In genomic region chr11:69991711-69992110, GRCm38 (mm10) we compare ENCODE assay signal across 8 mouse cellular contexts. TPM values are rescaled to one million over a fixed set of nuclear protein-coding genes. Genes with fewer than 3 reads are reported as not detected.
A peak's percentile ranks its signal among the peaks of the same experiment; 100 is the strongest.
DNase-seq lines count a peak whose midpoint lies in the region; ATAC-seq and TF ChIP-seq lines count a peak whose summit lies in the region.

No protein-coding gene starts in this region.

- no peak for DNase-seq in heart, postnatal 10 days
- DNase-seq in ES-E14 (ENCODE audit: low read depth, low spot score) = no peak
- no peak for DNase-seq in hindbrain, embryonic 10.5 days (ENCODE audit: low spot score)
- DNase-seq in left cerebral cortex, postnatal 10 days (ENCODE audit: extremely low spot score in 1 of 2, low spot score in 2 of 2) = no peak
- DNase-seq in layer of hippocampus, postnatal 14 days (ENCODE audit: low spot score in 2 of 2) = no peak

- H3K27me3 ChIP-seq in heart, embryonic 14.5 days (ENCODE audit: control insufficient read depth, insufficient read depth, low read length) = no peaks in the 10 kb centered on the region
- no peaks in the 10 kb centered on the region for H3K27me3 ChIP-seq in hindbrain, embryonic 10.5 days (ENCODE audit: insufficient read depth, poor library complexity, severe bottlenecking)

- no peak for ATAC-seq in heart, embryonic 14.5 days (ENCODE audit: insufficient number of reproducible peaks, insufficient read depth, low FRiP score, low read depth)
- ATAC-seq in megakaryocyte, adult 5-6 weeks (ENCODE audit: poor library complexity, severe bottlenecking) = 0 out of 2 replicates have a peak, but pooled peaks have one; percentile 0
- ATAC-seq in megakaryocyte progenitor cell, adult 5-6 weeks (replicated peaks; ENCODE audit: poor library complexity) = no peak

- WGBS in heart, embryonic 14.5 days = 0% methylated on average over 15 of the region's 15 CpGs
- WGBS in hindbrain, embryonic 10.5 days = under 1% methylated on average over 15 of the region's 15 CpGs

- H3K9me3 ChIP-seq in heart, embryonic 14.5 days (ENCODE audit: control insufficient read depth, low read length) = no peaks in the 10 kb centered on the region
- H3K9me3 ChIP-seq in ES-E14 (ENCODE audit: control insufficient read depth, insufficient read depth, low read depth, low read length) = no peaks in the 10 kb centered on the region
- no peaks in the 10 kb centered on the region for H3K9me3 ChIP-seq in hindbrain, embryonic 10.5 days

- H3K36me3 ChIP-seq in heart, embryonic 14.5 days (ENCODE audit: control insufficient read depth, insufficient read depth, low read length) = peaks cover 60% of the 10 kb centered on the region
- H3K36me3 ChIP-seq in ES-E14 (ENCODE audit: control insufficient read depth, insufficient read depth, low read length, poor library complexity, severe bottlenecking) = peaks cover 6% of the 10 kb centered on the region
- H3K36me3 ChIP-seq in hindbrain, embryonic 10.5 days = peaks cover 56% of the 10 kb centered on the region

- H3K4me1 ChIP-seq in heart, embryonic 14.5 days (ENCODE audit: control insufficient read depth in 2 of 2, insufficient read depth in 2 of 2, low read length in 2 of 2) = peaks cover 4 to 9% of the 10 kb centered on the region in 2 experiments
- H3K4me1 ChIP-seq in ES-E14 (ENCODE audit: control insufficient read depth in 2 of 2, insufficient read depth in 2 of 2, low read length in 2 of 2, poor library complexity in 1 of 2) = peaks cover 0 to 1% of the 10 kb centered on the region in 2 experiments; a peak in 1 of 4 replicates
- H3K4me1 ChIP-seq in hindbrain, embryonic 10.5 days (replicated peaks) = peaks cover 33% of the 10 kb centered on the region

- peak overlapping the region; percentile 79 to 92 for H3K4me3 ChIP-seq in heart, embryonic 14.5 days (ENCODE audit: control insufficient read depth in 1 of 2, insufficient read depth in 1 of 2, low read depth in 1 of 2, low read length in 2 of 2)
- H3K4me3 ChIP-seq in ES-E14 (ENCODE audit: insufficient read depth in 1 of 2, low read depth in 1 of 2, low read length in 2 of 2, poor library complexity in 1 of 2, severe bottlenecking in 1 of 2) = peak overlapping the region; percentile 61 to 85
- H3K4me3 ChIP-seq in hindbrain, embryonic 10.5 days = peak overlapping the region; percentile 86

- intact Hi-C loops in heart, postnatal 10 days (cut with DNase I) = loop anchor here (5.0 kb wide), 1 partner anchor 234 kb away; the partner anchor contains the start of gene Polr2a
- intact Hi-C loops in left cerebral cortex, postnatal 10 days (cut with DNase I) = no loop called here

- H3K4me2 ChIP-seq in heart, embryonic 14.5 days (ENCODE audit: low read length) = peak overlapping the region; percentile 74

- peak overlapping the region; percentile 78 to 95 for H3K27ac ChIP-seq in heart, embryonic 14.5 days (replicated peaks in 1 of 2; ENCODE audit: control insufficient read depth in 1 of 2, insufficient read depth in 1 of 2, low read depth in 2 of 2, low read length in 2 of 2)
- no peak overlapping the region; the same call in 1 of the 2 replicates for H3K27ac ChIP-seq in ES-E14 (ENCODE audit: insufficient read depth, low read depth, low read length, poor library complexity, severe bottlenecking)
- peak overlapping the region; percentile 95 for H3K27ac ChIP-seq in hindbrain, embryonic 10.5 days

- H3K9ac ChIP-seq in heart, embryonic 14.5 days (ENCODE audit: low read length) = peak overlapping the region; percentile 92
- H3K9ac ChIP-seq in ES-E14 (ENCODE audit: insufficient read depth, low read depth, low read length, poor library complexity, severe bottlenecking) = peak overlapping the region; percentile 92

- in situ Hi-C loops in ES-E14 (cut with MboI; ENCODE audit: low sequenced_read_pairs in 2 of 2, unreplicated experiment in 2 of 2) = no loop called here

TF ChIP-seq in ES-E14, 5 proteins besides CTCF, POLR2A, EP300 and RAD21:
- TF ChIP-seq ZNF384 (IDR thresholded peaks at IDR 0.05; ENCODE audit: low read depth, low read length) (no peak), MAFK (IDR thresholded peaks at IDR 0.05; ENCODE audit: insufficient read depth, low read depth, low read length) (no peak), CHD2 (IDR thresholded peaks at IDR 0.05; ENCODE audit: low read depth, low read length) (no peak), ZC3H11A (IDR thresholded peaks at IDR 0.05; ENCODE audit: borderline replicate concordance, low read depth, low read length) (no peak), HCFC1 (IDR thresholded peaks at IDR 0.05; ENCODE audit: borderline replicate concordance, insufficient read depth, low read length) (no peak)
TF ChIP-seq in ES-E14: peak in this region for 0.

RNA-seq across cellular contexts. Expression of gene Gabarap, which starts 0.8 kb away (rescaled TPM):
- 454 and 540 TPM in 2 replicates for polyA plus RNA-seq in heart, embryonic 14.5 days (2014; fragmentation: Nextera tagmentation; extraction: Ambion mirVana)
- total RNA-seq in heart, postnatal 10 days (2021) = 100 to 1,000 TPM; 275 to 295 TPM
- 57.7 and 70.6 TPM in 2 replicates for total RNA-seq in ES-E14 (2012; rRNA removed)
- polyA plus RNA-seq in hindbrain, embryonic 10.5 days (2016; fragmentation: Nextera tagmentation; extraction: Ambion mirVana) = 421 and 580 TPM in 2 replicates
- 843 and 872 TPM in 2 replicates for total RNA-seq in megakaryocyte, adult 5-6 weeks (2015)
- total RNA-seq in megakaryocyte, adult 5-6 weeks (2017) = 599 and 651 TPM in 2 replicates
- total RNA-seq in left cerebral cortex, postnatal 10 days (2021) = 100 to 1,000 TPM; 252 to 266 TPM
- total RNA-seq in layer of hippocampus, postnatal 14 days (2021) = 100 to 1,000 TPM; 221 to 251 TPM
- 387 and 444 TPM in 2 replicates for total RNA-seq in megakaryocyte progenitor cell, adult 5-6 weeks (2015)
- 242 and 274 TPM in 2 replicates for total RNA-seq in megakaryocyte progenitor cell, adult 5-6 weeks (2017)

RNA-seq across cellular contexts. Expression of gene Phf23, which starts 3.9 kb away (rescaled TPM):
- polyA plus RNA-seq in heart, embryonic 14.5 days (2014; fragmentation: Nextera tagmentation; extraction: Ambion mirVana) = 22.2 and 27.5 TPM in 2 replicates
- total RNA-seq in heart, postnatal 10 days (2021) = 10 to 100 TPM; 23.1 to 27.7 TPM
- total RNA-seq in ES-E14 (2012; rRNA removed) = 64.7 and 80.9 TPM in 2 replicates
- 93.7 and 98.1 TPM in 2 replicates for polyA plus RNA-seq in hindbrain, embryonic 10.5 days (2016; fragmentation: Nextera tagmentation; extraction: Ambion mirVana)
- 34.0 and 37.0 TPM in 2 replicates for total RNA-seq in megakaryocyte, adult 5-6 weeks (2015)
- total RNA-seq in megakaryocyte, adult 5-6 weeks (2017) = 42.5 and 45.8 TPM in 2 replicates
- 10 to 100 TPM; 35.2 to 38.6 TPM for total RNA-seq in left cerebral cortex, postnatal 10 days (2021)
- total RNA-seq in layer of hippocampus, postnatal 14 days (2021) = 10 to 100 TPM; 38.0 to 40.0 TPM
- total RNA-seq in megakaryocyte progenitor cell, adult 5-6 weeks (2015) = 34.5 and 37.9 TPM in 2 replicates
- total RNA-seq in megakaryocyte progenitor cell, adult 5-6 weeks (2017) = 31.7 and 40.0 TPM in 2 replicates

RNA-seq across cellular contexts. Expression of gene Dvl2, which starts 8.7 kb away (rescaled TPM):
- 15.0 and 16.6 TPM in 2 replicates for polyA plus RNA-seq in heart, embryonic 14.5 days (2014; fragmentation: Nextera tagmentation; extraction: Ambion mirVana)
- 10 to 100 TPM in 1 of 2 experiments, 1 to 10 TPM in 1; 8.6 to 11.8 TPM for total RNA-seq in heart, postnatal 10 days (2021)
- 47.4 and 70.9 TPM in 2 replicates for total RNA-seq in ES-E14 (2012; rRNA removed)
- polyA plus RNA-seq in hindbrain, embryonic 10.5 days (2016; fragmentation: Nextera tagmentation; extraction: Ambion mirVana) = 50.3 and 51.8 TPM in 2 replicates
- 7.9 and 9.3 TPM in 2 replicates for total RNA-seq in megakaryocyte, adult 5-6 weeks (2015)
- 12.7 and 16.9 TPM in 2 replicates for total RNA-seq in megakaryocyte, adult 5-6 weeks (2017)
- total RNA-seq in left cerebral cortex, postnatal 10 days (2021) = 10 to 100 TPM; 27.5 to 30.3 TPM
- total RNA-seq in layer of hippocampus, postnatal 14 days (2021) = 10 to 100 TPM; 29.3 to 29.7 TPM
- 9.5 and 9.8 TPM in 2 replicates for total RNA-seq in megakaryocyte progenitor cell, adult 5-6 weeks (2015)
- total RNA-seq in megakaryocyte progenitor cell, adult 5-6 weeks (2017) = 9.5 and 14.7 TPM in 2 replicates

RNA-seq across cellular contexts. Expression of gene Elp5, which starts 9.4 kb away (rescaled TPM):
- polyA plus RNA-seq in heart, embryonic 14.5 days (2014; fragmentation: Nextera tagmentation; extraction: Ambion mirVana) = 107 and 114 TPM in 2 replicates
- total RNA-seq in heart, postnatal 10 days (2021) = 10 to 100 TPM; 60.7 to 64.6 TPM
- 76.1 and 87.9 TPM in 2 replicates for total RNA-seq in ES-E14 (2012; rRNA removed)
- polyA plus RNA-seq in hindbrain, embryonic 10.5 days (2016; fragmentation: Nextera tagmentation; extraction: Ambion mirVana) = 156 and 167 TPM in 2 replicates
- 44.7 and 63.0 TPM in 2 replicates for total RNA-seq in megakaryocyte, adult 5-6 weeks (2015)
- 35.7 and 40.5 TPM in 2 replicates for total RNA-seq in megakaryocyte, adult 5-6 weeks (2017)
- 100 to 1,000 TPM; 114 to 125 TPM for total RNA-seq in left cerebral cortex, postnatal 10 days (2021)
- total RNA-seq in layer of hippocampus, postnatal 14 days (2021) = 10 to 100 TPM; 88.5 to 93.9 TPM
- 110 and 129 TPM in 2 replicates for total RNA-seq in megakaryocyte progenitor cell, adult 5-6 weeks (2015)
- total RNA-seq in megakaryocyte progenitor cell, adult 5-6 weeks (2017) = 57.5 and 66.1 TPM in 2 replicates

RNA-seq across cellular contexts. Expression of gene Ctdnep1, which starts 10.8 kb away (rescaled TPM):
- 22.3 and 26.0 TPM in 2 replicates for polyA plus RNA-seq in heart, embryonic 14.5 days (2014; fragmentation: Nextera tagmentation; extraction: Ambion mirVana)
- total RNA-seq in heart, postnatal 10 days (2021) = 100 to 1,000 TPM; 144 to 159 TPM
- 33.3 and 41.2 TPM in 2 replicates for total RNA-seq in ES-E14 (2012; rRNA removed)
- 22.6 and 25.7 TPM in 2 replicates for polyA plus RNA-seq in hindbrain, embryonic 10.5 days (2016; fragmentation: Nextera tagmentation; extraction: Ambion mirVana)
- 120 and 150 TPM in 2 replicates for total RNA-seq in megakaryocyte, adult 5-6 weeks (2015)
- total RNA-seq in megakaryocyte, adult 5-6 weeks (2017) = 26.6 and 27.0 TPM in 2 replicates
- 100 to 1,000 TPM; 104 to 118 TPM for total RNA-seq in left cerebral cortex, postnatal 10 days (2021)
- total RNA-seq in layer of hippocampus, postnatal 14 days (2021) = 100 to 1,000 TPM; 108 to 115 TPM
- 131 and 135 TPM in 2 replicates for total RNA-seq in megakaryocyte progenitor cell, adult 5-6 weeks (2015)
- 28.7 and 33.7 TPM in 2 replicates for total RNA-seq in megakaryocyte progenitor cell, adult 5-6 weeks (2017)
